Mouse (Mus musculus): ENCODE data around the gene Lgals4.

Gene Lgals4

GRCm38 (mm10) chr7:28883039-28883438, 49.4 kb downstream of the Lgals4 start:
- TF ChIP-seq GATA4 (IDR thresholded peaks at IDR 0.05; ENCODE audit: insufficient replicate concordance, low read length), result no peak

- no peak for TF ChIP-seq GATA4 (IDR thresholded peaks at IDR 0.05; ENCODE audit: insufficient replicate concordance, low read length)
These were observed 52.8 kb downstream of the Lgals4 start for GRCm38 (mm10) chr7:28886486-28886885.

- no peak for TF ChIP-seq GATA4 (IDR thresholded peaks at IDR 0.05; ENCODE audit: insufficient replicate concordance, low read length)
These were observed 55.1 kb downstream of the Lgals4 start for GRCm38 (mm10) chr7:28888701-28889161.
